Mouse (Mus musculus) neural tube, embryonic 15.5 days (tissue): ENCODE data around the gene Fnip1. TPM values are rescaled to one million over a fixed set of nuclear protein-coding genes. Genes with fewer than 3 reads are reported as not detected.

ENCODE experiments used
- ATAC-seq: fragments of 200-750 bp; cut with Nextera tagmentation; 2 replicates; pipeline ENCODE4 v1.8.0; 2017; ENCODE audit warnings: mild to moderate bottlenecking, moderate TSS enrichment, moderate library complexity; ENCODE audit not compliant: low FRiP score
- H3K27ac ChIP-seq: fragments of 300-500 bp; sonication (generic); replicated peaks from 2 replicates; pipeline ENCODE4 v1.5.1; 2015; ENCODE audit warnings: mild to moderate bottlenecking, inconsistent platforms
- H3K27me3 ChIP-seq: fragments of 300-500 bp; sonication (generic); replicated peaks from 2 replicates; pipeline ENCODE4 v1.6.1; 2015; ENCODE audit warnings: inconsistent platforms
- H3K36me3 ChIP-seq: fragments of 300-500 bp; sonication (generic); 2 replicates; pipeline ENCODE4 v1.6.1; 2015; ENCODE audit warnings: inconsistent platforms
- H3K4me1 ChIP-seq: fragments of 300-500 bp; sonication (generic); 2 replicates; pipeline ENCODE4 v1.6.1; 2015; ENCODE audit warnings: inconsistent platforms
- H3K4me2 ChIP-seq: fragments of 300-500 bp; sonication (generic); 2 replicates; pipeline ENCODE4 v1.6.1; 2015; ENCODE audit warnings: inconsistent platforms, mild to moderate bottlenecking, moderate library complexity
- H3K4me3 ChIP-seq: fragments of 300-500 bp; sonication (generic); replicated peaks from 2 replicates; pipeline ENCODE4 v1.5.1; 2015; ENCODE audit warnings: mild to moderate bottlenecking, inconsistent platforms
- H3K9ac ChIP-seq: fragments of 300-500 bp; sonication (generic); replicated peaks from 2 replicates; pipeline ENCODE4 v1.6.1; 2015; ENCODE audit warnings: mild to moderate bottlenecking, inconsistent platforms
- H3K9me3 ChIP-seq: fragments of 300-500 bp; sonication (generic); replicated peaks from 2 replicates; pipeline ENCODE4 v1.6.1; 2016; ENCODE audit warnings: inconsistent platforms
- WGBS: fragments of 180-500 bp; shearing (Covaris S2); methylation state at CpG from one replicate; pipeline ENCODE4 v1.1.7; 2015; ENCODE audit warnings: mixed read lengths; 5-methylcytosine and 5-hydroxymethylcytosine counted together
- polyA plus RNA-seq: library from polyadenylated mRNA; unstranded; fragments of >200 nt; fragmentation: Nextera tagmentation; extraction: Ambion mirVana; gene quantifications from 2 replicates; pipeline ENCODE4 v1.2.1, GENCODE M21; 2015

Fnip1 gene
- polyA plus RNA-seq, 1 experiment from 2014 or later = 9.2 TPM

GRCm38 (mm10) chr11:54464557-54465244, 26.7 kb downstream of the Fnip1 start:
- Histone ChIP-seq H3K27ac (no peak overlapping the region), H3K9ac (no peak overlapping the region), H3K36me3 (peaks cover 4% of the 10 kb centered on the region; the same call in 1 of the 2 replicates), H3K4me1 (no peaks in the 10 kb centered on the region), H3K27me3 (no peaks in the 10 kb centered on the region), H3K4me2 (no peak overlapping the region), H3K9me3 (no peaks in the 10 kb centered on the region), H3K4me3 (no peak overlapping the region)
- WGBS = 75% methylated on average over 3 of the region's 3 CpGs
- no peak for ATAC-seq

- H3K9ac ChIP-seq = no peak overlapping the region
- no peak overlapping the region for H3K4me3 ChIP-seq
- no peaks in the 10 kb centered on the region for H3K4me1 ChIP-seq
- no peak for ATAC-seq
- no peak overlapping the region for H3K4me2 ChIP-seq
- no peaks in the 10 kb centered on the region for H3K27me3 ChIP-seq
- WGBS = 96% methylated on average over 4 of the region's 4 CpGs
- peaks cover 10% of the 10 kb centered on the region for H3K36me3 ChIP-seq
- H3K9me3 ChIP-seq = no peaks in the 10 kb centered on the region
- H3K27ac ChIP-seq = no peak overlapping the region
Measured at GRCm38 (mm10) chr11:54472231-54472630, 34.2 kb downstream of the Fnip1 start.

- Histone ChIP-seq H3K4me1 (no peaks in the 10 kb centered on the region), H3K27ac (no peak overlapping the region), H3K27me3 (no peaks in the 10 kb centered on the region), H3K36me3 (peaks cover 9% of the 10 kb centered on the region), H3K4me3 (no peak overlapping the region), H3K9me3 (no peaks in the 10 kb centered on the region), H3K9ac (no peak overlapping the region), H3K4me2 (no peak overlapping the region)
- WGBS = 94% methylated on average over 1 of the region's 1 CpGs
- no peak for ATAC-seq
Measured at GRCm38 (mm10) chr11:54478414-54478813, 40.4 kb downstream of the Fnip1 start.

- no peak overlapping the region for H3K27ac ChIP-seq
- peaks cover under 1% of the 10 kb centered on the region for H3K36me3 ChIP-seq
- H3K9ac ChIP-seq = no peak overlapping the region
- no peaks in the 10 kb centered on the region for H3K27me3 ChIP-seq
- no peak overlapping the region for H3K4me3 ChIP-seq
- no peaks in the 10 kb centered on the region for H3K4me1 ChIP-seq
- H3K4me2 ChIP-seq = no peak overlapping the region
- H3K9me3 ChIP-seq = no peaks in the 10 kb centered on the region
- WGBS = 92% methylated on average over 3 of the region's 3 CpGs
- no peak for ATAC-seq
Measured at GRCm38 (mm10) chr11:54486041-54486440, 48.0 kb downstream of the Fnip1 start.

- Histone ChIP-seq H3K9ac (no peak overlapping the region), H3K4me2 (no peak overlapping the region), H3K36me3 (peaks cover 10% of the 10 kb centered on the region; the same call in 1 of the 2 replicates), H3K4me1 (no peaks in the 10 kb centered on the region), H3K9me3 (no peaks in the 10 kb centered on the region), H3K27ac (no peak overlapping the region), H3K4me3 (no peak overlapping the region), H3K27me3 (no peaks in the 10 kb centered on the region)
- 96% methylated on average over 1 of the region's 1 CpGs for WGBS
- ATAC-seq = no peak
Measured at GRCm38 (mm10) chr11:54491946-54492558, 54.1 kb downstream of the Fnip1 start.

- 86% methylated on average over 4 of the region's 4 CpGs for WGBS
- no peak overlapping the region for H3K4me3 ChIP-seq
Measured at GRCm38 (mm10) chr11:54492559-54492958, 54.6 kb downstream of the Fnip1 start.

GRCm38 (mm10) chr11:54499838-54500237, 61.8 kb downstream of the Fnip1 start:
- Histone ChIP-seq H3K9me3 (no peaks in the 10 kb centered on the region), H3K9ac (no peak overlapping the region), H3K36me3 (peaks cover 30% of the 10 kb centered on the region), H3K27me3 (no peaks in the 10 kb centered on the region), H3K27ac (no peak overlapping the region), H3K4me3 (no peak overlapping the region), H3K4me1 (no peaks in the 10 kb centered on the region), H3K4me2 (no peak overlapping the region)
- ATAC-seq = no peak
- WGBS = 95% methylated on average over 5 of the region's 5 CpGs

More at GRCm38 (mm10) chr11:54492559-54492958, 54.6 kb downstream of the Fnip1 start:
- Histone ChIP-seq H3K9me3 (no peaks in the 10 kb centered on the region), H3K9ac (no peak overlapping the region), H3K27ac (no peak overlapping the region), H3K4me2 (no peak overlapping the region), H3K36me3 (peaks cover 10% of the 10 kb centered on the region; the same call in 1 of the 2 replicates), H3K27me3 (no peaks in the 10 kb centered on the region), H3K4me1 (no peaks in the 10 kb centered on the region)
- ATAC-seq = no peak

GRCm38 (mm10) chr11:54502546-54503245, 64.7 kb downstream of the Fnip1 start:
- Histone ChIP-seq H3K36me3 (peaks cover 34% of the 10 kb centered on the region), H3K9me3 (no peaks in the 10 kb centered on the region), H3K4me2 (no peak overlapping the region), H3K27ac (no peak overlapping the region), H3K27me3 (no peaks in the 10 kb centered on the region), H3K4me3 (no peak overlapping the region), H3K9ac (no peak overlapping the region), H3K4me1 (no peaks in the 10 kb centered on the region)
- ATAC-seq = no peak
- WGBS = 93% methylated on average over 4 of the region's 4 CpGs

GRCm38 (mm10) chr11:54513584-54513983, 75.6 kb downstream of the Fnip1 start:
- Histone ChIP-seq H3K4me2 (no peak overlapping the region), H3K9me3 (no peaks in the 10 kb centered on the region), H3K9ac (no peak overlapping the region), H3K27me3 (no peaks in the 10 kb centered on the region), H3K27ac (no peak overlapping the region), H3K36me3 (peaks cover 15% of the 10 kb centered on the region), H3K4me3 (no peak overlapping the region), H3K4me1 (no peaks in the 10 kb centered on the region)
- ATAC-seq = no peak

- peak; percentile 1; the same call in 1 of the 2 replicates for ATAC-seq
- Histone ChIP-seq H3K4me1 (peaks cover 18% of the 10 kb centered on the region), H3K4me2 (peak overlapping the region; percentile 72), H3K9me3 (no peaks in the 10 kb centered on the region), H3K9ac (peak overlapping the region; percentile 62), H3K4me3 (peak overlapping the region; percentile 99), H3K36me3 (no peaks in the 10 kb centered on the region), H3K27me3 (no peaks in the 10 kb centered on the region), H3K27ac (peak overlapping the region; percentile 93)
- 3% methylated on average over 18 of the region's 18 CpGs for WGBS
Measured at GRCm38 (mm10) chr11:54521927-54522528, 84.0 kb downstream of the Fnip1 start.

- under 1% methylated on average over 66 of the region's 73 CpGs for WGBS
- ATAC-seq = peak; percentile 98
- no peaks in the 10 kb centered on the region for H3K36me3 ChIP-seq
- H3K27ac ChIP-seq = peak within 1 kb of the TSS; percentile 93
- H3K9ac ChIP-seq = peak within 1 kb of the TSS; percentile 82
- H3K27me3 ChIP-seq = no peaks in the 10 kb centered on the region
- H3K4me3 ChIP-seq = peak within 1 kb of the TSS; percentile 99
- H3K4me1 ChIP-seq = peaks cover 18% of the 10 kb centered on the region
- peak within 1 kb of the TSS; percentile 72 for H3K4me2 ChIP-seq
- H3K9me3 ChIP-seq = no peaks in the 10 kb centered on the region
Measured at GRCm38 (mm10) chr11:54522529-54523430, 84.8 kb downstream of the Fnip1 start, which contains the start of gene Rapgef6. Rapgef6 (plus strand) TSS chr11:54522847.
